Mouse (Mus musculus): ENCODE measurements at regions not wholly inside any gene's neighbourhood (a gene's known extent, or its start where the extent isn't known, plus 50 kb on each side); places are given as distances from the start of the nearest gene placed in this dataset.

DNA sequence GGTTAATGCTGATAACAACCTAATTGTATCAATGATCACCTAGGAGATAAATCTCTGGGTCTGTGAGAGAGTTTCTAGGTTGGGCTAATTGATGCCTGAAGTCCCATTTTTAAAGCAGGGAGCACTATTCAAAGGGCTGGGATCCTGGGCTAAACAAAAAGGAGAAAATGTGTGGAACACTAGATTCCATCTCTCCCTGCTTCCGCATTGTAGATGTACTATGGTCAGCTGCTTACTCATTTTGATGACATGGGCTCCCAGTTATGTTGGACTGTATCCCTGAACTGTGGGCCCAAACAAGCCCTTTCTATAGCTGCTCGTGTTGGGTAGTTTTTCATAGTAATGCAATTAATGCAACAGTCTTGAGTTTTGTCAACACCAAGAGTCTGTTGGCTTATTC, 1047.1 kb downstream of the Synb start:
- no peak for DNase-seq
- intact Hi-C loops (cut with DNase I) = no loop called here

DNA sequence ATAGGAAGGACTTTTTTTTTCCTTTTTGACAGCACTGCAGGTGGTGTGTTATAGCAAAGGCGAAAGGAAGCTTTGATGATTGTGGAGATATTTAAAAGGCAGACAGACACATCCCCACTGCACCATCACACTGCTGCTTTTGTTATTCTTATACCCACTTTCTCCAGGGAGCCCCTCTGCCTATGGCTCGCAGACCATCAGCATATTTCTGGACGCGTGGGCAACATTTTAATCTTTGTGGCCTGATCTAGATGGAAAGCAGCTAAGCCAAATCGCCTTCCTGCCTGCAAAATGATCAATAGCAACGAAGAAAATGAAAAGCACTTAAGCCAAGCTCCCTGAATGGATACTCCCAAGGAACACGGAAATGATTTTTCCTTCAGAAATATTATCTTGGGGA, 1054.0 kb downstream of the Synb start:
- intact Hi-C loops (cut with DNase I) = no loop called here
- no peak for DNase-seq

DNA sequence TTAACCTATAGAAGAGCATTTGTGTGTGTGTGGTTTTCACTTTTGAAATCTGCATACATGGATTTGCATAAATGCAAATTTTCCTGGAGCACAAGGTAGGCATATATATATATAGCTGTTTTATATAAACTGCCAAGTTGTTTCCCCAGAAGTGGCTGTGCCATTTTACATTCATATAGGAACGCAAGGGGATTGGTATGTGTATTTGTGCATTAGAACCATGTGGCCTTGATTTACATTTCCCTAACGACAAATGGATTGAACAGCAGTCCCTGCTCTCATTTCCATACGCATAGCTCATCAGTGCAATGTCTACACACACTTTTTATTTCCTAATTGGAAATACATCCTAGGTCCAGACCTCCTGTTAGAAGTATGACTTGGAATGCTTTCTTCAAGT, 1069.9 kb downstream of the Synb start:
- intact Hi-C loops (cut with DNase I) = no loop called here

DNA sequence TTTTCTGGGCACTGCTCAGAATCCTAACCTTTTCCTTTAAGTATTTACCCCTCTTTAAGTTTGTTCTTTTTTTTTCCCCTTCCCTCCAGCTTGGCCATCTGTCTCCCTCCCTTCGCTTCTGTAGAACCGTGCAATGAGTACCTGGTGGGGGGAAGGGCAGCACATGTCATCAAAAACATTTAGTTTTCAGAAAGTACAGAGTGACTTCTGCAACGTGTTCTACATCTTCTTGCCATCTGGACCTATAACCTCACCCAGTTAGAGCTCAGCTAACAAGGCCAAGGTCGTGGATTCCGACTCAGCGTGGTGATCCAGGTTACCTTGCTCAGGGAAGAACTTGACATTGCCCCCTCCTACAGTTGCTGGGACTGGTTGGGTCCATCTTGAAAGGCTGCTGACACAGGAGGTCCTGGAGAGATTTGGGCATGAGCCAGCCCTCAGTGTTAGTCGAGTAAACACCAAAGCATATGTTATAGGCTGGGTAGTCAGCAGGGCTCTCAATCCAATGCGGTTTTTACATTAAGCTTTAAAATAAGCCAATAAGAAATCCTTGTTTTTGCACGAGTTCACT, 1075.0 kb downstream of the Synb start:
- DNase-seq = no peak
- intact Hi-C loops (cut with DNase I) = no loop called here

More for the DNA sequence above, 1069.9 kb downstream of the Synb start:
- DNase-seq = no peak

DNA sequence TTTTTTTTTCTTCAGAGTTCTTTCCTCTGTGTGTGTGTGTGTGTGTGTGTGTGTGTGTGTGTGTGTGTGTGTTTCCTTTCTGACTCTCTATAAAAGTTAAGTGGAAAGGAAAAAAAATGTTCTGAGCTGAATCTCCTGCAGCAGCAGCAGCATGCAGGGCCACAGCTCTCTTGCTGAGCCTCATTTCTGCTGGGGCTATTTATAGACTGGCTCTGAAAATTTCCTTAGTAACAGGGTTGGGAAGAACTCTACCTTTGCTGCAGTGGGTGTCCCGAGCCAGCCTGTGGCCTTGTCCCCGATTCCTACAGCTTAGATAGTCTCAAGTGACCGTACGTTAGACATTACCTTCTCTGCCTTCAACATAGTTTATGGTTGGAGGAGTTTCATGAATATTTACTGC, 1075.6 kb downstream of the Synb start:
- intact Hi-C loops (cut with DNase I) = no loop called here
- no peak for DNase-seq

DNA sequence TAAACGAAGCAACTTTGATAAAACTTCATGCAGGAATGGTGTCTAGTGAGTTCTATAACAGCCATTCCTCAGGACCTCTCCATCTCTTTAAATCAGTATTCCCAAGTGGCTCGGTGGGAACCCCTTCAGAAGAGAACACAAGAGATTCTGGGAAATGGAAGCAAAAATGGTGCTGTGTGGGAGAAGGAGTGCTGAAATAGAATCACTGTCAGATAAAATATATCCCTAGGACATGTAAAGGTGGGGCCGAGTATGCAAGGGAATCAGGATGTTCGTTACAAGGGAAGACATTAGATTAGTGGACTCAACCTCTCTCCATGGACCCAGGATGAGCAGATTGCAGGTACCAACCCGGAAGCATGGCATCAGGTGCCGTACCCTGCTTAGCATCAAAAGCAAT, 1076.1 kb downstream of the Synb start:
- no peak for DNase-seq
- intact Hi-C loops (cut with DNase I) = no loop called here

DNA sequence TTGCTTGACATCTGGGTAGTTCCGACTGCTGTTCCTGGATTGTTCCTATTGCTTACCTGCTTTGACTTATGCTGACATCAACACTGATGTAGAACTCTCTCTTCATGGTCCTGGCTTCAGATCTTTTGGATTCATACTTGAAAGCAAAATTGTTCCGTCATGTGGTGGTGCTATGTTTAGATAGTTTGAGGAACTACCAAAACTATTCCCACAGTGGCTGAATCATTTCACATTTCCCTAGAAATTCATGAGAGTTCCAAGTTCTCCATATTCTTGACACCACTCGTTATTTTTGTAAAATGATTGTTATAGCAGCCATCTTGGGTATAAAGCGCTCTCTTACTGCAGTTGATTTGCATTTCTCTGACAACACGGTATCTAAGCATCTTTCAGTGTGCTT, 1080.2 kb downstream of the Synb start:
- intact Hi-C loops (cut with DNase I) = no loop called here
- DNase-seq = no peak

DNA sequence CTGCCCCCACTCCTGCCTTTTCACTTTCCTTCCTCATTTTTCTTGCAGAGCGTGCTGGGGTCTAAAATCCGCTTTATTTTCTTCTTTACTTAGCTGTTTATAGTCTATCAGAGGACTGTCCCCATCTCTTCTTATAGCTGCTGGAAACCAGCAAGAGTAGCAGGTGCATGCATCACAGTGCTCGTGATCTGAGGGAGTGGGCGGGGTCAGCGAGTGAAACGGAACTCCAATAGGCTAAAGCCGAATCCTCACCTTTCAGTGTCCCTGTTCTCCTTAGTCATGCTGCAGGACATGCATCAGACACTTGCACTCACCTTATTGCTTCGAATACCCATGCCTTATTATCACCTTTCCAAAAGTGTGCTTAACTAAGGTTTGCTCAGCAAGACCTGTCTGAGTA, 1095.3 kb downstream of the Synb start:
- intact Hi-C loops (cut with DNase I) = no loop called here
- no peak for DNase-seq

DNA sequence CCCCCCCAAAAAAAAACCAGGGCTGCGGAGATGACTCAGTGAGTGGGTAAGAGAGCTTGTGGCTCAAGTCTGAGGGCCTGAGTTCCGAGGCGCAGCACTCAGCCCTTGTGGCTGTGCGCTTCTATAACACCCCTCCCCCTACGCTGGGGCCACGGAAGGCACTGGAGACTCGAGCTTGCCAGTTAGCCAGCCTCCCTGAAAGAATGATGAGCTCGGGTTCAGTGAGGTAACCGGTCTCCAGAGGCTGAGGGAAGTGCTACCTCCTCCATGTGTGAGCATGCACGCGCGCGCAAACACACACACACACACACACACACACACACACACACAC, 1096.7 kb downstream of the Synb start:
- intact Hi-C loops (cut with DNase I) = no loop called here
- no peak for DNase-seq

DNA sequence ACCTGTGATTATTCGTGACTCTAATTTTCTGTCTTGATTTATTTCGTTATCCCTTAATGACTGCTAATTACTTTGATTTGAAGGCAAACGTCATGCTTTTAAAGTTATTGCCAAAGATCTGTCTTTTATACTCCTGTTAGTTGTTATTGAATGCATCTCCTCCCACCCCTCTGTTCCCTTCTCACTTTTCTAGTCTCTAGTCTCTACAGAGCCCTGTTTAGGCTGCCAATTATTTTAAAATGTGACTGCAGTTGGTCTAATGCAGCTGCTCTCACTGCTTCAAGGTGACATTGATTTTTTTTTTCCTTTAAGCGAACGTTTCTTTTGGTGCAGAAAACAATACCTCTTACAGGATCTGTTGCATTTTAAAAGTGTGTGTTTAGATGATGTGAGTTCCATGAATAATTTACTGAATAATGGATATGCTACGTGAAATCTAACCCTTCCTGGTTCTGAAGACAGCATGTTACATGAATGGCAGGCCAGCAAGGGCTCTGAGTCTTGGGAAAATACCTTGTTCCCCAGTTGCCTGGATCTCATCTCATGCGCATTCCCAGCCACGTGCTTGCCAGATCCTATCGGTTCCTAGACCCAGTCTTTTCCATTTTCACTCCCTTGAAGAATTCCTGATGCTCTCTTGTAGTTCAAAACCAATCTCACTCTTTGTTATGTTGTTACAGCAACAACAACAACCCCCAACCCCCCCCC, 1097.2 kb downstream of the Synb start:
- intact Hi-C loops (cut with DNase I) = no loop called here
- DNase-seq = no peak

DNA sequence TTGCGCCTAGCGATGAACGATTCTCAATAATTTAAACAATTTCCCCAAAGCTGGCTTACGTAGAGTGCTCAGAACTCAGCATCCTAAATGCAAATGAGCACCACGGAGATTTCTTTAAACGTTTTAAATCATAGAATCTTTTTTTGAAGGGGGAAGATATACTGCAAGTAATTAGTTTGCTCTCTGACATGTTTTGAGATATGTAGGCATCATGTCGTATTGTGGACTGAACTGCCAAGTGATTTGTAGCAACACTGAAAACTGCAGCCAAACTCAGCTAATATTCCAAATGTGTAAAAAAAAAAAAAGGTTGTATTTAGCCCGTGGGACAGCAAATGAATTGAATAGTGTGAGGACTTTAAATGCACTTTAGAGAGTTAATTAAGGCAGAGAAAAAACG, 1097.9 kb downstream of the Synb start:
- intact Hi-C loops (cut with DNase I) = no loop called here
- DNase-seq = no peak

DNA sequence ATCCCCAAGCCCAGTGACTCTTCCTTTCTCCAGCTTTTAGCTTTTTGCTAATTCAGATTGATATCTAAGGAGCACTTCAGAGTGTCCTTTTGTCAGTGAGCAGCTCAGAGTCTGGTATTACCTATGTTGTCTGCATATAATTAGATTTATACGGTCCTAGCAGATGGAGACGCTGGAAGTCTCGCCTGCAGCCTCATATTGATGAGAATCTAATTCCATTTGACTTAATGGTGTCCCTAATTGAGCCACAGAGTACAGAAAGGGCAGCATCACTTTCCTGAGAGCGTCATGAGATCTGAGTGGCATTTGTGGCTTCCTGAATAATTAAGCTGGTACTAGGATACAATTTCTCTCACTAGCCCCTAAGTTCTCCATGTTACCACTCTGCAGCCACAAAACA, 1104.2 kb downstream of the Synb start:
- DNase-seq = no peak
- intact Hi-C loops (cut with DNase I) = no loop called here

DNA sequence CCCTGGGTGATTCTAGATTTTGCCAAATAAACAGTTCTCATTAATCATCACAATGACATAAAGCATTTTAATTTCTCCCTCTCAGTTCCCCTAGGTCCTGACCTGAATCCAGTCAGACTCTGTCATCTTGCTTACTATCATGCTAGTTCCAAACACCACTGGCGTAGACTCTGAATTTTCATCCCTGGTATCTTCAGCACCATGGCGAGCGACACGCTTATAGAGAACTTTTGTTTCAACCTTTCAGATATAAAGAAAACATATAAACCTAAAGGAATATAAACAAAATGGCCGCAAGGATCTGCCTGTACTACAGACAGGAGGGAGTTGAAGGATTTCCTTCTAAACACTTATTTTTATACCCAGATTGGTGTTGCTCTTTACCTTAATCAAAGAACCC, 1105.8 kb downstream of the Synb start:
- intact Hi-C loops (cut with DNase I) = no loop called here
- DNase-seq = no peak

DNA sequence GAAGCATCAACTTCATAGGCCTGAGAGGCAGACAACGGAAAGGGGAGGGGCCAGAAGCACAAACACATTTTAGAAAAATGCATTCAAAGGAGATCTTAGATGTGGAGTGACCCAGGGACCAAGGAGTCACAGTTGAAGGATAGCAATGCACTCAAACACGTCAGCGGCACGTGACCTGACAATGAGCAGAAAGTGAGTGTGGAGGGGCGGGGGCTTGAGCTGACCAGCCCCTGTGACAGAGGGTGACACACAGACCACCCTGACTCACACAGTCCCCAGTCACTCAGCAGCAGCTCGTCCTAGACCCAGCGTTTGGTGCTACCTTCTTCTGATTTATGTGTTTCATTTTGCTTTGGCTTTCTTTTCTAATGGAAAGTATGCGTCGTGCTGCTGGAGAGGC, 1111.5 kb downstream of the Synb start:
- intact Hi-C loops (cut with DNase I) = no loop called here
- DNase-seq = no peak

DNA sequence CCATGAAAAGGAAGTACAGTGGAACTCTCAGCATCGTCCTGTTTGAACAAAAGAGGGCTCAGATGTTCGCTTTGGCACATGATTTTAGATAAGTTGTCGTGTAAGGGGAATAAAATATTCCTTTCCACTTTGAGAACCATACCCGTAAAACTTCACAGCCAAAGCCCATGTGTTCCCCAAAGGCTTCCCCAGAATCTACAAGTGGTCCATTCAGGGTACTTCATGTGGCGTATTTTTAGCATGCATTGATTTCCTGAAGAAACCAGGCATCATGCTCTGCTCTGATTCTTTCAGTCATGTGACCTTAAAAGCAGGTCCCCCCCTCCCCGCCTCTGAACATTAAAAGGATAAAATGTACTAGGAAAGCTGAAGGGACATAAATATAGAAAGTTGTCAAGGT, 1112.9 kb downstream of the Synb start:
- intact Hi-C loops (cut with DNase I) = no loop called here
- DNase-seq = no peak
